ENCODE assay signal across 13 mouse cellular contexts in genomic region chr9:36944843-36945242, GRCm38 (mm10).
DNase-seq lines count a peak whose midpoint lies in the region; ATAC-seq lines count a peak whose summit lies in the region.
"Had no signal": no experiment of that assay in that cellular context is flagged by ENCODE, and none has a peak within 500 bp of the region (broad histone marks: within the 10 kb centered on the region; RNA-seq: fewer than 3 reads in every experiment).

No protein-coding gene starts in this region.

- H3K36me3 ChIP-seq in forebrain, embryonic 16.5 days (ENCODE audit: control insufficient read depth, insufficient read depth) = no peaks in the 10 kb centered on the region
- no peaks in the 10 kb centered on the region for H3K36me3 ChIP-seq in forebrain, embryonic 13.5 days (ENCODE audit: poor library complexity, severe bottlenecking)
- H3K36me3 ChIP-seq in midbrain, embryonic 10.5 days = peaks cover 4% of the 10 kb centered on the region; the same call in 1 of the 2 replicates
- no peaks in the 10 kb centered on the region for H3K36me3 ChIP-seq in midbrain, embryonic 16.5 days (ENCODE audit: control insufficient read depth, insufficient read depth, low read length)
- H3K36me3 ChIP-seq: limb, embryonic 10.5 days had no signal

- 59% methylated on average over 7 of the region's 7 CpGs for WGBS in forebrain, embryonic 16.5 days
- WGBS in forebrain, embryonic 13.5 days = 73% methylated on average over 7 of the region's 7 CpGs
- WGBS in midbrain, embryonic 10.5 days = 77% methylated on average over 7 of the region's 7 CpGs
- WGBS in midbrain, embryonic 16.5 days = 71% methylated on average over 7 of the region's 7 CpGs

- no peaks in the 10 kb centered on the region for H3K9me3 ChIP-seq in forebrain, embryonic 16.5 days (ENCODE audit: control insufficient read depth, low read length)
- H3K9me3 ChIP-seq in forebrain, embryonic 13.5 days (replicated peaks) = no peaks in the 10 kb centered on the region
- H3K9me3 ChIP-seq in midbrain, embryonic 10.5 days (replicated peaks) = no peaks in the 10 kb centered on the region
- no peaks in the 10 kb centered on the region for H3K9me3 ChIP-seq in midbrain, embryonic 16.5 days (replicated peaks; ENCODE audit: control insufficient read depth, low read length, poor library complexity, severe bottlenecking)
- H3K9me3 ChIP-seq: limb, embryonic 10.5 days had no signal

- ATAC-seq in forebrain, embryonic 16.5 days = peak; percentile 34; the same call in 1 of the 2 replicates
- ATAC-seq in forebrain, embryonic 13.5 days = no peak
- ATAC-seq in midbrain, embryonic 16.5 days = no peak
- ATAC-seq: lung, postnatal 0 days; Patski had no signal

- H3K27ac ChIP-seq in forebrain, embryonic 16.5 days (ENCODE audit: low read length) = no peak overlapping the region; the same call in 1 of the 2 replicates
- H3K27ac ChIP-seq in forebrain, embryonic 13.5 days = no peak overlapping the region
- peak overlapping the region; percentile 43; the same call in 1 of the 2 replicates for H3K27ac ChIP-seq in midbrain, embryonic 10.5 days (replicated peaks)
- no peak overlapping the region for H3K27ac ChIP-seq in midbrain, embryonic 16.5 days (ENCODE audit: low read length)
- H3K27ac ChIP-seq: hindbrain, embryonic 14.5 days; limb, embryonic 10.5 days had no signal

- peaks cover 11% of the 10 kb centered on the region for H3K4me1 ChIP-seq in forebrain, embryonic 16.5 days (replicated peaks; ENCODE audit: control insufficient read depth, insufficient read depth, low read length)
- H3K4me1 ChIP-seq in forebrain, embryonic 13.5 days = peaks cover 16% of the 10 kb centered on the region
- H3K4me1 ChIP-seq in midbrain, embryonic 10.5 days = peaks cover 61% of the 10 kb centered on the region
- H3K4me1 ChIP-seq in midbrain, embryonic 16.5 days (ENCODE audit: control insufficient read depth, insufficient read depth, low read length) = peaks cover 17% of the 10 kb centered on the region

- no peak overlapping the region for H3K4me3 ChIP-seq in forebrain, embryonic 16.5 days (replicated peaks; ENCODE audit: low read length)
- no peak overlapping the region for H3K4me3 ChIP-seq in forebrain, embryonic 13.5 days
- no peak overlapping the region for H3K4me3 ChIP-seq in midbrain, embryonic 10.5 days
- H3K4me3 ChIP-seq in midbrain, embryonic 16.5 days (ENCODE audit: low read depth, low read length) = no peak overlapping the region
- H3K4me3 ChIP-seq: limb, embryonic 10.5 days had no signal

- H3K27me3 ChIP-seq in forebrain, embryonic 16.5 days (replicated peaks; ENCODE audit: control insufficient read depth, insufficient read depth, low read length) = no peaks in the 10 kb centered on the region
- no peaks in the 10 kb centered on the region for H3K27me3 ChIP-seq in forebrain, embryonic 13.5 days
- H3K27me3 ChIP-seq in midbrain, embryonic 10.5 days (ENCODE audit: low read depth, poor library complexity, severe bottlenecking) = no peaks in the 10 kb centered on the region
- H3K27me3 ChIP-seq in midbrain, embryonic 16.5 days (ENCODE audit: control insufficient read depth, insufficient read depth, low read depth, low read length) = no peaks in the 10 kb centered on the region

- no peak overlapping the region for H3K9ac ChIP-seq in forebrain, embryonic 16.5 days (replicated peaks; ENCODE audit: low read depth, low read length)
- H3K9ac ChIP-seq in forebrain, embryonic 13.5 days = no peak overlapping the region
- H3K9ac ChIP-seq in midbrain, embryonic 16.5 days (ENCODE audit: low read depth, low read length) = no peak overlapping the region
- H3K9ac ChIP-seq: hindbrain, embryonic 14.5 days had no signal

- no peak for DNase-seq in midbrain, embryonic 10.5 days (ENCODE audit: low spot score)
- DNase-seq in layer of hippocampus, adult 9-11 months = peak; percentile 89
- DNase-seq in right cerebral cortex, postnatal 4 days = peak; percentile 38
- no peak for DNase-seq in kidney, adult 8-10 months
- DNase-seq in urinary bladder, postnatal 25 days (ENCODE audit: low spot score) = no peak
- DNase-seq: B cell, adult 2 months had no signal

- no peak overlapping the region for H3K4me2 ChIP-seq in forebrain, embryonic 16.5 days (ENCODE audit: low read length)
- no peak overlapping the region for H3K4me2 ChIP-seq in forebrain, embryonic 13.5 days
- H3K4me2 ChIP-seq in midbrain, embryonic 16.5 days (ENCODE audit: low read length) = no peak overlapping the region
- H3K4me2 ChIP-seq: hindbrain, embryonic 14.5 days had no signal

Comparison
In these comparisons a context has a peak if more than half of its experiments do, and no peak if none do; other contexts are left out.
1. DNase-seq: peak in layer of hippocampus, adult 9-11 months (single experiment) and right cerebral cortex, postnatal 4 days (single experiment); none in midbrain, embryonic 10.5 days (single experiment), kidney, adult 8-10 months (0 of 2) and urinary bladder, postnatal 25 days (single experiment).